Mouse (Mus musculus) erythroblast, embryonic 14.5 days (primary cell): ENCODE results near the gene Ankrd28.

Source experiments
- GATA1 ChIP-seq: IDR thresholded peaks from 2 replicates; pipeline ENCODE4 v1.6.1; 2012; ENCODE audit warnings: low read length, inconsistent platforms, mixed read lengths
- TAL1 ChIP-seq: IDR thresholded peaks from 3 replicates; pipeline ENCODE4 v1.6.1; 2012; ENCODE audit warnings: low read length, inconsistent platforms, mixed read lengths

GRCm38 (mm10) chr14:31800976-31801375 is 29.5 kb downstream of the Ankrd28 start:
- TF ChIP-seq GATA1 (no peak), TAL1 (no peak)
